Mouse (Mus musculus) mouse trophoblast stem cell (cell line): Measurements from ENCODE around the gene Tdgf1.

ENCODE experiments used
- in situ Hi-C, 2 experiments: fragments of 300-500 bp; cut with MseI, MboI; formaldehyde crosslinking; loops; 2 replicates in 1 of 2; 3 replicates in 1 of 2; pipeline ENCODE4 v1.15.1; 2025

Tdgf1 gene

GRCm38 (mm10) chr9:110953550-110954461 lies 7.8 kb upstream of the Tdgf1 start:
- in situ Hi-C loops = no loop called here

GRCm38 (mm10) chr9:110952931-110953549 lies 7.1 kb upstream of the Tdgf1 start:
- in situ Hi-C loops = no loop called here

- in situ Hi-C loops = no loop called here
Measured at GRCm38 (mm10) chr9:110952398-110952797, 6.4 kb upstream of the Tdgf1 start.

- in situ Hi-C loops = no loop called here
Measured at GRCm38 (mm10) chr9:110951866-110952265, 5.9 kb upstream of the Tdgf1 start.

- in situ Hi-C loops = no loop called here
Measured at GRCm38 (mm10) chr9:110951397-110951796, 5.4 kb upstream of the Tdgf1 start, which contains the start of gene Lrrc2. Lrrc2 (plus strand) TSS chr9:110951545.

GRCm38 (mm10) chr9:110950109-110950508 lies 4.2 kb upstream of the Tdgf1 start:
- in situ Hi-C loops = no loop called here

- in situ Hi-C loops = no loop called here
Measured at GRCm38 (mm10) chr9:110948813-110949310, 2.9 kb upstream of the Tdgf1 start.

GRCm38 (mm10) chr9:110947900-110948299 lies 1.9 kb upstream of the Tdgf1 start:
- in situ Hi-C loops = no loop called here

- in situ Hi-C loops = no loop called here
Measured at GRCm38 (mm10) chr9:110947261-110947661, 1.3 kb upstream of the Tdgf1 start.

GRCm38 (mm10) chr9:110946548-110947044 lies 638 bp upstream of the Tdgf1 start:
- in situ Hi-C loops = no loop called here

GRCm38 (mm10) chr9:110945343-110945742 lies 615 bp downstream of the Tdgf1 start:
- in situ Hi-C loops = no loop called here

GRCm38 (mm10) chr9:110944265-110944664 lies 1.7 kb downstream of the Tdgf1 start:
- in situ Hi-C loops = no loop called here

- in situ Hi-C loops = no loop called here
Measured at GRCm38 (mm10) chr9:110937506-110938490, 8.2 kb downstream of the Tdgf1 start.

GRCm38 (mm10) chr9:110935941-110936340 lies 10.0 kb downstream of the Tdgf1 start:
- in situ Hi-C loops = no loop called here

GRCm38 (mm10) chr9:110933850-110934437 lies 12.0 kb downstream of the Tdgf1 start:
- in situ Hi-C loops = no loop called here

- in situ Hi-C loops = no loop called here
Measured at GRCm38 (mm10) chr9:110931573-110931972, 14.4 kb downstream of the Tdgf1 start.

GRCm38 (mm10) chr9:110922759-110923158 lies 23.2 kb downstream of the Tdgf1 start:
- in situ Hi-C loops = loop anchor here in 1 of 2 experiments (10.0 kb wide), 1 partner anchor 152 kb away; no protein-coding TSS in a partner anchor

GRCm38 (mm10) chr9:110920665-110921419 lies 25.1 kb downstream of the Tdgf1 start:
- in situ Hi-C loops = loop anchor here in 1 of 2 experiments (10.0 kb wide), 1 partner anchor 154 kb away; no protein-coding TSS in a partner anchor

GRCm38 (mm10) chr9:110916786-110917185 lies 29.2 kb downstream of the Tdgf1 start, which contains the start of gene Fam240a:
Fam240a (minus strand) TSS chr9:110916861.
- in situ Hi-C loops = no loop called here

- in situ Hi-C loops = no loop called here
Measured at GRCm38 (mm10) chr9:110915466-110915865, 30.5 kb downstream of the Tdgf1 start.
